Mouse (Mus musculus) forebrain, embryonic 11.5 days (tissue): ENCODE results near the gene Atg5. TPM values are rescaled to one million over a fixed set of nuclear protein-coding genes. Genes with fewer than 3 reads are reported as not detected.

ENCODE experiments used
- ATAC-seq: fragments of 200-750 bp; cut with Nextera tagmentation; replicated peaks from 2 replicates; pipeline ENCODE4 v1.8.0; 2017; ENCODE audit warnings: moderate TSS enrichment; ENCODE audit not compliant: low FRiP score
- DNase-seq: peaks from one replicate; pipeline ENCODE4 v3.0.0-alpha.2; 2017; ENCODE audit warnings: low spot score
- H3K27ac ChIP-seq: fragments of 300-500 bp; sonication (generic); 2 replicates; pipeline ENCODE4 v1.5.1; 2014; ENCODE audit warnings: low read depth, low read length
- H3K27me3 ChIP-seq: fragments of 300-500 bp; sonication (generic); 2 replicates; pipeline ENCODE4 v1.6.1; 2014; ENCODE audit warnings: mild to moderate bottlenecking, low read length, mixed read lengths; ENCODE audit not compliant: control insufficient read depth, insufficient read depth
- H3K36me3 ChIP-seq: fragments of 300-500 bp; sonication (generic); 2 replicates; pipeline ENCODE4 v1.6.1; 2014; ENCODE audit warnings: mild to moderate bottlenecking, low read length, moderate library complexity, mixed read lengths; ENCODE audit not compliant: control insufficient read depth, insufficient read depth
- H3K4me1 ChIP-seq: fragments of 300-500 bp; sonication (generic); replicated peaks from 2 replicates; pipeline ENCODE4 v1.6.1; 2014; ENCODE audit warnings: low read length, mixed read lengths; ENCODE audit not compliant: control insufficient read depth, insufficient read depth
- H3K4me2 ChIP-seq: fragments of 300-500 bp; sonication (generic); 2 replicates; pipeline ENCODE4 v1.6.1; 2014; ENCODE audit warnings: low read depth, mild to moderate bottlenecking, low read length, moderate library complexity, mixed read lengths; ENCODE audit not compliant: severe bottlenecking
- H3K4me3 ChIP-seq: fragments of 300-500 bp; sonication (generic); 2 replicates; pipeline ENCODE4 v1.5.1; 2014; ENCODE audit warnings: low read depth, low read length
- H3K9ac ChIP-seq: fragments of 300-500 bp; sonication (generic); 2 replicates; pipeline ENCODE4 v1.6.1; 2014; ENCODE audit warnings: low read length
- H3K9me3 ChIP-seq: fragments of 300-500 bp; sonication (generic); 2 replicates; pipeline ENCODE4 v1.6.1; 2016; ENCODE audit warnings: low read length, mixed read lengths; ENCODE audit not compliant: control insufficient read depth
- WGBS: fragments of 180-500 bp; shearing (Covaris S2); extraction: QIAGEN DNeasy Blood & Tissue Kit; methylation state at CpG from one replicate; pipeline ENCODE4 v1.1.7; 2014; 5-methylcytosine and 5-hydroxymethylcytosine counted together
- polyA plus RNA-seq: library from polyadenylated mRNA; unstranded; fragments of >200 nt; fragmentation: Nextera tagmentation; extraction: Ambion mirVana; gene quantifications from 2 replicates; pipeline ENCODE4 v1.2.1, GENCODE M21; 2014

Gene Atg5
- polyA plus RNA-seq, 1 experiment from 2014 or later = 54.9 TPM

GRCm38 (mm10) chr10:44303648-44304329 lies 35.6 kb downstream of the Atg5 start:
- WGBS = 93% methylated on average over 15 of the region's 15 CpGs

DNA sequence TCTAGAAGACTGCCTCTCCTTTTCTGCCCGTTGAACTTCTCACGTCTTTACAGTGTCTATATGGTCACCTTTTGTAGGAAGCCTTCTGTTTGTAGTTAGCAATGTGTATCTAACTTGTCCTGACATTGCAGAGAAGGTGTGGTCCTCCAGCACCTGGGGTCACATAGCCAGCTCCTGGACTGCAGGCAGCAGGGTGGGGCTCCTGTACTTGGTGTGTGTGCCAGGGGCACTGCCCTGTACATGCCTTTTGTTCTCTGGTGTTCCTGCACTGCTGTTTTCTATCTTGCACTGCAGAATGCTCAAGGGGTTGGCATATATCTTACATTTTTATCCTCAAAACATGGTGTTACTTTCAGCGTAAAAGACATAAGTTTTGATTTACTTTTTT lies 36.2 kb downstream of the Atg5 start:
- no peak for ATAC-seq
- Histone ChIP-seq H3K4me2 (no peak overlapping the region), H3K9me3 (no peaks in the 10 kb centered on the region), H3K4me3 (no peak overlapping the region), H3K9ac (no peak overlapping the region), H3K27me3 (no peaks in the 10 kb centered on the region), H3K36me3 (no peaks in the 10 kb centered on the region; the same call in 1 of the 2 replicates), H3K4me1 (no peaks in the 10 kb centered on the region), H3K27ac (no peak overlapping the region)
- 92% methylated on average over 3 of the region's 3 CpGs for WGBS
- DNase-seq = no peak

More at GRCm38 (mm10) chr10:44303648-44304329, 35.6 kb downstream of the Atg5 start:
- no peak for DNase-seq
- ATAC-seq = no peak
- H3K27me3 ChIP-seq = no peaks in the 10 kb centered on the region
- no peak overlapping the region for H3K9ac ChIP-seq
- no peak overlapping the region for H3K4me3 ChIP-seq
- no peak overlapping the region for H3K4me2 ChIP-seq
- no peak overlapping the region for H3K27ac ChIP-seq
- no peaks in the 10 kb centered on the region; the same call in 1 of the 2 replicates for H3K36me3 ChIP-seq
- no peaks in the 10 kb centered on the region for H3K4me1 ChIP-seq
- H3K9me3 ChIP-seq = no peaks in the 10 kb centered on the region

DNA sequence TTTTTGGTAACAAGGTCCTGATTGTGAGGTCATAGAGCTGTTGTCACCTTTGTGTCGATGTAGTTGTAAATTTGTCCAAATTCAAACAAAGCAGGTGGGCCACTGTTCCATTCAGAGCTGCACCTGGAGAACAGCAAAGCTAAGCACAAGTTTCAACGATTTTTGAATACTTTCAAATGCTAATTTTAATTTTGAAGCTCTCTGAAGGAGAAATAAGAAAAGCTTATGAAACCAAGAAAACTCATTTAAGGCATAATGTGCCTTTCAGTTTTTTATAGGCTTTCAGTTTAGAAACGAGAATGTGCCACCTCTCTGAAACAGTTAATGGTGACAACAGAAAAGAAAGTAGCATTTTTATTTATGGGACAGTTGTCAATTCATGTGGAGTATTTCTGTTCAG lies 36.7 kb downstream of the Atg5 start:
- H3K36me3 ChIP-seq = no peaks in the 10 kb centered on the region; the same call in 1 of the 2 replicates
- WGBS = 76% methylated on average over 3 of the region's 3 CpGs

DNA sequence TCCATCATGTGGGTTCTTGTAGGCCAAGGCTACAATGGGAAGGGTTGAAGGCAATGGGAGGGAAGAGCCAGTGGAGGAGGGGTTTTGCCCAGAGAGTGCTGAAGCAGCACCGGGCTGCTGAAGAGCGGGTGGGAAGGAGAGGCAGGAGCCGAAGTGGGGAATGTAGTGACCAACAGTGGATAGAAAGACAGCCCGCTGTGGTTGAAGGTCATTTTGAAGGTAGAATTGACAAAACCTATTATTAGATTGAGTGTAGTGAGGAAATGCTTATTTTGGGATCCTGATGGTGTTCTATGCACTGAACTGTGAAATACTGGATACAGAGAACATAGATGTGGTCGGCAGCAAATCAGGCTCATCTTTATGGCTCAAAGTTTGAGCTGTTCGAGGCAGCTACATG lies 38.1 kb downstream of the Atg5 start:
- Histone ChIP-seq H3K4me3 (no peak overlapping the region), H3K9ac (no peak overlapping the region), H3K4me1 (no peaks in the 10 kb centered on the region), H3K4me2 (no peak overlapping the region), H3K27ac (no peak overlapping the region), H3K36me3 (no peaks in the 10 kb centered on the region; the same call in 1 of the 2 replicates), H3K9me3 (no peaks in the 10 kb centered on the region), H3K27me3 (no peaks in the 10 kb centered on the region)
- ATAC-seq (no peak), DNase-seq (no peak)
- WGBS = 92% methylated on average over 6 of the region's 6 CpGs

More for the DNA sequence above, 36.7 kb downstream of the Atg5 start:
- no peak overlapping the region for H3K9ac ChIP-seq
- H3K27ac ChIP-seq = no peak overlapping the region
- H3K4me1 ChIP-seq = no peaks in the 10 kb centered on the region
- no peak overlapping the region for H3K4me2 ChIP-seq
- no peaks in the 10 kb centered on the region for H3K9me3 ChIP-seq
- no peak overlapping the region for H3K4me3 ChIP-seq
- DNase-seq (no peak), ATAC-seq (no peak)
- no peaks in the 10 kb centered on the region for H3K27me3 ChIP-seq

DNA sequence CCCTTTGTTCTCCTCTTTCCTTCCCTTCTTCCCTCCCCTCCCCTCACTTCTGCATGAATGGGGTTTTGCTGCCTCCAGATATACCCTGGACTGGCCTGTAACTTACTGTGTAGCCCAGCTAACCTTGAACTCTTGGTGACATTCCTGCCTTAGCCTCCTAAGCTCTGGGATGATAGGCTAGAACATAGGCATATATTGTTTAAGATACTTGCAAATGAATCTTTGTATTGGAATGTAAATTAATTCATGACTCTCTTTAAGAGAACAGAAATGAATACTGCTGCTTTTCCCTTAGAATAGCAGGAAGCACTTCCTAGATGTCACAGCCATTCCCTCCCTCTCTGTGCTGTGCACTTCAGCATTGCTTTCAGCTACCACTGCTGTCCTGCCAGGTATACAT lies 40.1 kb downstream of the Atg5 start:
- no peak for ATAC-seq
- Histone ChIP-seq H3K9me3 (no peaks in the 10 kb centered on the region), H3K27ac (no peak overlapping the region), H3K4me2 (no peak overlapping the region), H3K4me1 (no peaks in the 10 kb centered on the region), H3K36me3 (no peaks in the 10 kb centered on the region; the same call in 1 of the 2 replicates), H3K27me3 (no peaks in the 10 kb centered on the region), H3K9ac (no peak overlapping the region), H3K4me3 (no peak overlapping the region)
- DNase-seq = no peak

DNA sequence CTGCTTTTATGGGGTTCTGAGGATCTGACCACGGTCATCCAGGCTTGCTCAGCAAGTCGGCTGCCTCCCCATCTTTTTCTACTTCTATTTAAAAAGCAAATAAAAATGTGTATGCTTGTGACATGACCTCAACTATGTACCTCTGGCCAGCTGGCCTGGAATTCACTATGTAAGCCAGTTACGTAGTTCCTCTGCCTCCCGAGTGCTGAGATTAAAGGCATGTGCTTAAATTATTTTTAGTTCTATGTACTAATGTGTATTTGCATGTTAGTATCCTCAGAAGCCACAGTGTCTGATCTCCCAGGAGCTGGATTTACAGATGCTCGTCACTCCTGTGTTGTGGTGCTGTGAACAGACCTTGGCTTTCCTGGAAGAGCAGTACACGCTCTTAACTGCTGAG lies 41.1 kb downstream of the Atg5 start:
- Histone ChIP-seq H3K4me2 (no peak overlapping the region), H3K4me3 (no peak overlapping the region), H3K4me1 (no peaks in the 10 kb centered on the region), H3K36me3 (no peaks in the 10 kb centered on the region), H3K27me3 (no peaks in the 10 kb centered on the region), H3K9me3 (no peaks in the 10 kb centered on the region), H3K9ac (no peak overlapping the region), H3K27ac (no peak overlapping the region)
- no peak for ATAC-seq
- WGBS = 93% methylated on average over 6 of the region's 6 CpGs
- no peak for DNase-seq

- DNase-seq (no peak), ATAC-seq (no peak)
- H3K4me1 ChIP-seq = no peaks in the 10 kb centered on the region
- no peaks in the 10 kb centered on the region for H3K27me3 ChIP-seq
- no peak overlapping the region for H3K4me2 ChIP-seq
- H3K9ac ChIP-seq = no peak overlapping the region
- H3K4me3 ChIP-seq = no peak overlapping the region
- H3K9me3 ChIP-seq = no peaks in the 10 kb centered on the region
- WGBS = 39% methylated on average over 5 of the region's 5 CpGs
- no peaks in the 10 kb centered on the region for H3K36me3 ChIP-seq
- no peak overlapping the region for H3K27ac ChIP-seq
Measured at GRCm38 (mm10) chr10:44315276-44315675, 47.1 kb downstream of the Atg5 start.

- ATAC-seq = no peak
- DNase-seq = no peak
- whole genome bisulfite sequencing = 89% methylated on average over 14 of the region's 14 CpGs
- no peak overlapping the region for H3K9ac ChIP-seq
- no peaks in the 10 kb centered on the region for H3K4me1 ChIP-seq
- no peaks in the 10 kb centered on the region for H3K36me3 ChIP-seq
- H3K9me3 ChIP-seq = no peaks in the 10 kb centered on the region
- no peak overlapping the region for H3K4me2 ChIP-seq
- no peak overlapping the region for H3K27ac ChIP-seq
- H3K27me3 ChIP-seq = no peaks in the 10 kb centered on the region
- H3K4me3 ChIP-seq = no peak overlapping the region
Measured at GRCm38 (mm10) chr10:44316280-44317270, 48.4 kb downstream of the Atg5 start.
